In the genomic region with DNA sequence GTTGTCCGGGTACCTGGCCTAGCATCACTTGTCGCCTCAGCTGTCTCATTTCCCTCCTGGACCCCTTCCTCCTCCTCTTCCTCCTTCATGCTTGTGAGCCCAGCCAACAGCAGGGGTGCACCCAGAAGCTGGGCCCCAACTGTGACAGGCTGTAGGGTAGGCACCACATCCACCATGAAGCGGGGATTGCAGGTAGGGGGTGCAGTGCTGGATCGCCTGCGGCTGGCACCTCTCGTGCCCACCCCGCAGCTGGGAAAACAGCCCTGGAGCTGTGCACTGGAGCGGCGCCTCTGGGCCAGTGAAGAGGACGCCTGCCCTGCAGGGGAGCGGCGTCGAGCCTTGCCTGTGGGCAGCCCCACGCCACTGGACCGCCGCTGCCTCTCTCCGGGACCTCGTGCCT, we compare ENCODE assay signal across 14 mouse cellular contexts. TPM values are rescaled to one million over a fixed set of nuclear protein-coding genes. Genes with fewer than 3 reads are reported as not detected.
DNase-seq lines count a peak whose midpoint lies in the region; ATAC-seq and TF ChIP-seq lines count a peak whose summit lies in the region.
"Had no signal": no experiment of that assay in that cellular context is flagged by ENCODE, and none has a peak within 500 bp of the region (broad histone marks: within the 10 kb centered on the region; RNA-seq: fewer than 3 reads in every experiment).

A gene (plus strand): TSS at position 221 of the 400 bp plus-strand sequence.

- H3K9me3 ChIP-seq in liver, embryonic 12.5 days (replicated peaks) = no peaks in the 10 kb centered on the region
- H3K9me3 ChIP-seq in liver, postnatal 0 days (ENCODE audit: low read length) = no peaks in the 10 kb centered on the region
- no peaks in the 10 kb centered on the region for H3K9me3 ChIP-seq in embryonic facial prominence, embryonic 13.5 days
- H3K9me3 ChIP-seq in liver, embryonic 14.5 days (ENCODE audit: control insufficient read depth, low read length) = no peaks in the 10 kb centered on the region

- peak; percentile 5 for DNase-seq in gastrocnemius, postnatal 25 days
- DNase-seq in gastrocnemius, postnatal 4 days (ENCODE audit: low spot score in 2 of 2) = no peak
- no peak for DNase-seq in liver, postnatal 0 days
- DNase-seq in liver, embryonic 14.5 days (ENCODE audit: low read depth in 3 of 3, low spot score in 3 of 3) = no peak
- no peak for DNase-seq in spleen, postnatal 4 days (ENCODE audit: low spot score in 2 of 2)
- DNase-seq in right cerebral cortex, postnatal 14 days = no peak
- DNase-seq: cerebellum, adult 9-10 months had no signal

- H3K27ac ChIP-seq in liver, embryonic 12.5 days = peak within 1 kb of the TSS; percentile 94
- H3K27ac ChIP-seq in liver, postnatal 0 days (ENCODE audit: low read depth) = no peak within 1 kb of the TSS
- H3K27ac ChIP-seq in embryonic facial prominence, embryonic 13.5 days = peak within 1 kb of the TSS; percentile 22; the same call in 1 of the 2 replicates
- H3K27ac ChIP-seq in liver, embryonic 14.5 days = peak within 1 kb of the TSS; percentile 15

- H3K9ac ChIP-seq in liver, embryonic 12.5 days = peak within 1 kb of the TSS; percentile 88
- no peak within 1 kb of the TSS for H3K9ac ChIP-seq in liver, postnatal 0 days (replicated peaks)
- H3K9ac ChIP-seq in embryonic facial prominence, embryonic 13.5 days = peak within 1 kb of the TSS; percentile 47; the same call in 1 of the 2 replicates
- H3K9ac ChIP-seq in liver, embryonic 14.5 days (replicated peaks) = no peak within 1 kb of the TSS; the same call in 1 of the 2 replicates

- peak within 1 kb of the TSS; percentile 63; the same call in 1 of the 2 replicates for H3K4me3 ChIP-seq in liver, embryonic 12.5 days
- no peak within 1 kb of the TSS for H3K4me3 ChIP-seq in liver, postnatal 0 days (ENCODE audit: low read depth, low read length)
- H3K4me3 ChIP-seq in embryonic facial prominence, embryonic 13.5 days = no peak within 1 kb of the TSS
- no peak within 1 kb of the TSS; a peak in 1 of 4 replicates for H3K4me3 ChIP-seq in liver, embryonic 14.5 days (ENCODE audit: insufficient read depth in 1 of 2, low read depth in 2 of 2, low read length in 2 of 2)

- peaks cover 70% of the 10 kb centered on the region for H3K4me1 ChIP-seq in liver, embryonic 12.5 days
- H3K4me1 ChIP-seq in liver, postnatal 0 days (ENCODE audit: insufficient read depth) = peaks cover 46% of the 10 kb centered on the region
- peaks cover 50% of the 10 kb centered on the region for H3K4me1 ChIP-seq in embryonic facial prominence, embryonic 13.5 days
- H3K4me1 ChIP-seq in liver, embryonic 14.5 days (replicated peaks; ENCODE audit: control insufficient read depth in 2 of 2, insufficient read depth in 2 of 2, low read length in 1 of 2) = peaks cover 39 to 45% of the 10 kb centered on the region in 2 experiments

- WGBS in liver, embryonic 12.5 days (ENCODE audit: insufficient replicate concordance) = 89% methylated on average over 18 of the region's 18 CpGs
- 95% methylated on average over 18 of the region's 18 CpGs for WGBS in liver, postnatal 0 days (ENCODE audit: insufficient replicate concordance)
- WGBS in embryonic facial prominence, embryonic 13.5 days = 81% methylated on average over 18 of the region's 18 CpGs
- WGBS in liver, embryonic 14.5 days (ENCODE audit: insufficient replicate concordance) = 89% methylated on average over 18 of the region's 18 CpGs

- H3K36me3 ChIP-seq in liver, embryonic 12.5 days = peaks cover 56% of the 10 kb centered on the region
- H3K36me3 ChIP-seq in liver, postnatal 0 days (replicated peaks; ENCODE audit: insufficient read depth, low read length) = peaks cover 37% of the 10 kb centered on the region
- H3K36me3 ChIP-seq in embryonic facial prominence, embryonic 13.5 days = peaks cover 8% of the 10 kb centered on the region
- peaks cover 18% of the 10 kb centered on the region for H3K36me3 ChIP-seq in liver, embryonic 14.5 days (replicated peaks; ENCODE audit: control insufficient read depth, insufficient read depth, low read depth)

- TF ChIP-seq CTCF in liver, postnatal 0 days (IDR thresholded peaks at IDR 0.05; ENCODE audit: low read depth) = no peak
- no peak for TF ChIP-seq CTCF in liver, embryonic 14.5 days (IDR thresholded peaks at IDR 0.05; ENCODE audit: low read depth)

- H3K27me3 ChIP-seq in liver, embryonic 12.5 days (replicated peaks) = no peaks in the 10 kb centered on the region
- H3K27me3 ChIP-seq in liver, postnatal 0 days (ENCODE audit: insufficient read depth, low read length) = no peaks in the 10 kb centered on the region
- no peaks in the 10 kb centered on the region for H3K27me3 ChIP-seq in embryonic facial prominence, embryonic 13.5 days
- H3K27me3 ChIP-seq in liver, embryonic 14.5 days (ENCODE audit: control insufficient read depth, insufficient read depth, low read length) = no peaks in the 10 kb centered on the region
- H3K27me3 ChIP-seq: CH12.LX had no signal

- ATAC-seq in liver, embryonic 12.5 days = no peak
- ATAC-seq in liver, postnatal 0 days = no peak
- no peak for ATAC-seq in embryonic facial prominence, embryonic 13.5 days (ENCODE audit: insufficient number of reproducible peaks, insufficient read depth, low FRiP score, low TSS enrichment, low read depth)
- ATAC-seq in liver, embryonic 14.5 days (ENCODE audit: insufficient read depth) = no peak

- peak within 1 kb of the TSS; percentile 85 for H3K4me2 ChIP-seq in liver, embryonic 12.5 days
- H3K4me2 ChIP-seq in liver, postnatal 0 days (ENCODE audit: low read depth, low read length) = no peak within 1 kb of the TSS; the same call in 1 of the 2 replicates
- no peak within 1 kb of the TSS for H3K4me2 ChIP-seq in embryonic facial prominence, embryonic 13.5 days
- peak within 1 kb of the TSS; percentile 68; the same call in 1 of the 2 replicates for H3K4me2 ChIP-seq in liver, embryonic 14.5 days (ENCODE audit: low read depth)

- no peak for TF ChIP-seq EP300 in liver, postnatal 0 days (IDR thresholded peaks at IDR 0.05; ENCODE audit: low read depth)
- TF ChIP-seq EP300 in liver, embryonic 14.5 days (IDR thresholded peaks at IDR 0.05; ENCODE audit: low read depth) = no peak

RNA-seq across cellular contexts. Expression of the gene that starts here (rescaled TPM):
- total RNA-seq in gastrocnemius, postnatal 25 days (2021) = not detected
- not detected for total RNA-seq in gastrocnemius, postnatal 4 days (2021)
- 2.3 and 2.5 TPM in 2 replicates for polyA plus RNA-seq in liver, embryonic 12.5 days (2016; fragmentation: Nextera tagmentation; extraction: Ambion mirVana)
- polyA plus RNA-seq in liver, postnatal 0 days (2015; fragmentation: Nextera tagmentation; extraction: Ambion mirVana) = 0.13 and 0.20 TPM in 2 replicates
- polyA plus RNA-seq in embryonic facial prominence, embryonic 13.5 days (2015; fragmentation: Nextera tagmentation; extraction: Ambion mirVana) = 0.39 and 0.61 TPM in 2 replicates
- polyA plus RNA-seq in liver, embryonic 14.5 days (2012; rRNA removed) = 0.01 and 0.02 TPM in 2 replicates
- 0.63 and 0.96 TPM in 2 replicates for polyA plus RNA-seq in liver, embryonic 14.5 days (2014; fragmentation: Nextera tagmentation; extraction: Ambion mirVana)
- total RNA-seq: adrenal gland, adult 18-20 months; layer of hippocampus, postnatal 14 days had no signal
- polyA plus RNA-seq: erythroblast, embryonic 14.5 days; small intestine, adult 2 months had no signal

Comparison
In these comparisons a context has a peak if more than half of its experiments do, and no peak if none do; other contexts are left out.
1. H3K4me2 ChIP-seq: peak in liver, embryonic 12.5 days (single experiment) and liver, embryonic 14.5 days (single experiment); none in liver, postnatal 0 days (single experiment) and embryonic facial prominence, embryonic 13.5 days (single experiment).
2. H3K9ac ChIP-seq: peak in liver, embryonic 12.5 days (single experiment) and embryonic facial prominence, embryonic 13.5 days (single experiment); none in liver, postnatal 0 days (single experiment) and liver, embryonic 14.5 days (single experiment).
3. Peak in DNase-seq in gastrocnemius, postnatal 25 days; RNA of the gene not detected or under 1 TPM.